Mouse (Mus musculus): ENCODE measurements at regions not wholly inside any gene's neighbourhood (a gene's known extent, or its start where the extent isn't known, plus 50 kb on each side); places are given as distances from the start of the nearest gene placed in this dataset.

DNA sequence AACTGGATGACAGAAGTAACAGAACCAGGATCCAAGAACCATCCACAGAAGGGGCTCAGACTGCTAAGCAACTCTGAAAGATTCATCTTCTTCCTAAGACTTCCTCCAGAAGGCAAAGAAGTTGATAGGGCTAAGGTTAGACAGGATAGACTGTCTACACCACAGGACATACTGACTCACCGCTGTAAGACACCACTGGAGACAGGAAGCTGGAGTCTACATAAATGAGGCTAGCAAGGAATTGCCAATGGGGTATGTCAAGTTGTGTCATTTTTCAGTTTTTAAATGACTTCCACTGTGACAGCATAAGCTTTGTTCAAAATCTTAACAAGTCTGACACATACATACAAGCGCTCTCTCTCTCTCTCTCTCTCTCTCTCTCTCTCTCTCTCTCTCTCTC is 645.4 kb upstream of the Gm10131 start:
- Histone ChIP-seq H3K27ac (ENCODE audit: low read depth, low read length) (no peak overlapping the region), H3K9me3 (ENCODE audit: low read length) (no peaks in the 10 kb centered on the region), H3K4me3 (ENCODE audit: low read depth, low read length) (no peak overlapping the region), H3K9ac (replicated peaks; ENCODE audit: low read length, poor library complexity, severe bottlenecking) (no peak overlapping the region), H3K27me3 (ENCODE audit: insufficient read depth, low read length) (no peaks in the 10 kb centered on the region), H3K4me2 (ENCODE audit: low read depth, low read length, poor library complexity, severe bottlenecking) (no peak overlapping the region), H3K36me3 (ENCODE audit: insufficient read depth, low read length) (no peaks in the 10 kb centered on the region), H3K4me1 (ENCODE audit: insufficient read depth, low read length) (no peaks in the 10 kb centered on the region)
- no peak for DNase-seq (ENCODE audit: low spot score)
- ATAC-seq (ENCODE audit: low FRiP score): no peak
- no peak for TF ChIP-seq CTCF (IDR thresholded peaks at IDR 0.05)
- 85% methylated on average over 2 of the region's 2 CpGs for WGBS

DNA sequence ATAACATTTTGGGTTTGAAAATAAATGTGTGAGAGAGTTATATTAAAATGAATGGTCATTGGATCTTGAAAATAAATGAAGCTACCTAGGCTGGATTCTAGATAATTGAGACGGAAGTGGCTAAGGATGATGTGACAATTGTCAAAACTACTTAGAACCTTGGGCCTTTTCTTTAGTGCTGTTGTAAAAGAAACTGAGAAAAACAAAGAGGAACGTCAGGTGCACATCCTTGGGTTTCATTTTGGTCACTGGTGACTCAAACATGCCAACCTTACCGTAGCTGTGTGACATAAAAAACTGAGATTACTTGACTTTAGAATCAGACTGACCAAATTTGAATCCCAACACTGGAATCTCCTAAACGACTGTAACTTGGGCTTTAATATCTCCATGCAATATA is 644.6 kb upstream of the Gm10131 start:
- no peaks in the 10 kb centered on the region for H3K9me3 ChIP-seq (ENCODE audit: low read length)
- H3K4me2 ChIP-seq (ENCODE audit: low read depth, low read length, poor library complexity, severe bottlenecking): no peak overlapping the region
- no peaks in the 10 kb centered on the region for H3K4me1 ChIP-seq (ENCODE audit: insufficient read depth, low read length)
- H3K27me3 ChIP-seq (ENCODE audit: insufficient read depth, low read length): no peaks in the 10 kb centered on the region
- ATAC-seq (ENCODE audit: low FRiP score) (no peak), DNase-seq (ENCODE audit: low spot score) (no peak)
- H3K36me3 ChIP-seq (ENCODE audit: insufficient read depth, low read length): no peaks in the 10 kb centered on the region
- H3K9ac ChIP-seq (replicated peaks; ENCODE audit: low read length, poor library complexity, severe bottlenecking): no peak overlapping the region
- no peak overlapping the region for H3K27ac ChIP-seq (ENCODE audit: low read depth, low read length)
- H3K4me3 ChIP-seq (ENCODE audit: low read depth, low read length): no peak overlapping the region
- no peak for TF ChIP-seq CTCF (IDR thresholded peaks at IDR 0.05)
- 91% methylated on average over 4 of the region's 4 CpGs for WGBS

DNA sequence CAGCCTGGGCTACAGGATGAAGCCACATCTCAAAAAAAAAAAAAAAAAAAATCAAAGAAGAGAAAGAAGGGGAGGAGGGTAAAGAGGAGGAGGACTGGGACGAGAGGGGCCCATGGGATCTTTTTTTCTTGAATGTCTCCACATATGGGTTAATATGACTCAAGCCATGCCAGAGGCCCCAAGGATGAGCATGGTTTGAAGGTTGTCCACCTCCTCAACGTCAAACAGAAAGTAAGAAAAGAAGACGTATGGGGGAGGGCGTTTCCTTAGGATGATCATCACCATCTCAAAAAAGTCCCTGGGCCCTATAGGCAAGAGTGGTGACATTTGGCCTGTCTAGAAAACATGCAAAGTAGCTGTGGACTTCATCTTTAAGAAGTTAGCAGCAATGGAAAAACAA is 643.9 kb upstream of the Gm10131 start:
- 83% methylated on average over 4 of the region's 4 CpGs for WGBS
- H3K27me3 ChIP-seq (ENCODE audit: insufficient read depth, low read length): no peaks in the 10 kb centered on the region
- no peak for DNase-seq (ENCODE audit: low spot score)
- no peak for ATAC-seq (ENCODE audit: low FRiP score)
- H3K9ac ChIP-seq (replicated peaks; ENCODE audit: low read length, poor library complexity, severe bottlenecking): no peak overlapping the region
- no peaks in the 10 kb centered on the region for H3K9me3 ChIP-seq (ENCODE audit: low read length)
- no peaks in the 10 kb centered on the region for H3K36me3 ChIP-seq (ENCODE audit: insufficient read depth, low read length)
- H3K4me2 ChIP-seq (ENCODE audit: low read depth, low read length, poor library complexity, severe bottlenecking): no peak overlapping the region
- no peak overlapping the region for H3K27ac ChIP-seq (ENCODE audit: low read depth, low read length)
- H3K4me3 ChIP-seq (ENCODE audit: low read depth, low read length): no peak overlapping the region
- no peaks in the 10 kb centered on the region for H3K4me1 ChIP-seq (ENCODE audit: insufficient read depth, low read length)
- no peak for TF ChIP-seq CTCF (IDR thresholded peaks at IDR 0.05)

DNA sequence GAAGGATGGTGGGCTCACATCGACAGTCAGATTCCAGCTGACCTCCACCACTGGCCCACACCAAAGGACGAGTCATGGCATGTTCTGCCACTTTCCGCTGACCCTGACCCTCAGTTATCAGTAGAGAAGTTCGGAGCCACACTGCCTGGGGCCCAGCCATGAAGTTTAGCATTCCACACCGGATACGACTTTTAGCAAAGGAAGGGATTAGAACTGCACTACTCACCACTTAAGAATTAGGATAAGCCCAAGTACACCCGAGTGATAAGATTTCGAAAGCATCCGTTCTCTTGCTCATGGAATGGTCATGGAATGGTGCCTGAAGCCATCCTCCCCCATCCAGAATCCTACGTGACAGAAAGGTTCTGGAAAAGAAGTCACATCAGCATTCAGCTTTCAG is 641.5 kb upstream of the Gm10131 start:
- no peaks in the 10 kb centered on the region for H3K9me3 ChIP-seq (ENCODE audit: low read length)
- H3K4me2 ChIP-seq (ENCODE audit: low read depth, low read length, poor library complexity, severe bottlenecking): no peak overlapping the region
- H3K4me1 ChIP-seq (ENCODE audit: insufficient read depth, low read length): no peaks in the 10 kb centered on the region
- 81% methylated on average over 10 of the region's 10 CpGs for WGBS
- H3K36me3 ChIP-seq (ENCODE audit: insufficient read depth, low read length): no peaks in the 10 kb centered on the region
- no peak overlapping the region for H3K27ac ChIP-seq (ENCODE audit: low read depth, low read length)
- no peaks in the 10 kb centered on the region for H3K27me3 ChIP-seq (ENCODE audit: insufficient read depth, low read length)
- DNase-seq (ENCODE audit: low spot score) (no peak), ATAC-seq (ENCODE audit: low FRiP score) (no peak)
- no peak overlapping the region for H3K9ac ChIP-seq (replicated peaks; ENCODE audit: low read length, poor library complexity, severe bottlenecking)
- no peak overlapping the region for H3K4me3 ChIP-seq (ENCODE audit: low read depth, low read length)
- no peak for TF ChIP-seq CTCF (IDR thresholded peaks at IDR 0.05)

DNA sequence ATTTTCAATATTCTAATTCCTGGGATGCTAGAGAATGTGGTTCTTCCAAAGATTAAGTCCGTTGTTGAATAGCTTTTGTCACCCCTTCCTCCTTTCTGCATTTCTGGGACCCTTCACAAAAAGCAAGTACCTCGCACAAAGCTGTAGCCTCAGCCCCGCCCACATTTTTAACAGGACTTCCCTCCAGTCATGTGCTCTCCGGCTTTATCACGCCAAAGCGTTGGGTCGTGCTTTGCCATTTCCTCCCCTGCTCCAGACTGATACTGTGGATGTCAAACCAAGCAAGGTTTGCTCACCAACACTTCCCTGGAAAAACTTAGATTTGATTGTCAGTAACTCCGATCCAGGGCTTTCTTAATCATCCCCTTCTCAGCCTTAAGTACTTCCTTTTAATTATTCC is 637.0 kb upstream of the Gm10131 start:
- Histone ChIP-seq H3K9ac (replicated peaks; ENCODE audit: low read length, poor library complexity, severe bottlenecking) (no peak overlapping the region), H3K4me2 (ENCODE audit: low read depth, low read length, poor library complexity, severe bottlenecking) (no peak overlapping the region), H3K27me3 (ENCODE audit: insufficient read depth, low read length) (no peaks in the 10 kb centered on the region), H3K27ac (ENCODE audit: low read depth, low read length) (no peak overlapping the region), H3K4me1 (ENCODE audit: insufficient read depth, low read length) (no peaks in the 10 kb centered on the region), H3K9me3 (ENCODE audit: low read length) (no peaks in the 10 kb centered on the region), H3K36me3 (ENCODE audit: insufficient read depth, low read length) (no peaks in the 10 kb centered on the region), H3K4me3 (ENCODE audit: low read depth, low read length) (no peak overlapping the region)
- DNase-seq (ENCODE audit: low spot score): no peak
- ATAC-seq (ENCODE audit: low FRiP score): no peak
- TF ChIP-seq CTCF (IDR thresholded peaks at IDR 0.05): no peak
- 69% methylated on average over 8 of the region's 8 CpGs for WGBS

DNA sequence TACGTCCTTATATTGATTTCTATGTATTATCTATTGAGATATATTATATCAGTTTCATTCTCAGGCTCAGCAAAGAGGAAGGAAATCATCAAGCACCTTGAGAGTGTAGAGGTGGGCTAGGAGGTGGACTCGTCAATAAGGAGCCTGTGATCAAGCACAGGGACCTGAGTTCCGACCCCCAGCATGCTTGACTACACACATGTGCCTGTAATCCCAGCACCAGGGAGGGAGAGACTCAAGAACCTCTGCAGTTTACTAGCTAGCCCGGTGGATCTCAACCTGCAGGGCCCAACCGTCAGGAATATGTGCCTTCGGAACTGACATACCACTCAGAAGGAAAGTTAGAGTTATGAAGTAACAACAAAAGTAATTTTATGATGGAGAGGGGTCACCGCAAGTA is 634.2 kb upstream of the Gm10131 start:
- TF ChIP-seq CTCF (IDR thresholded peaks at IDR 0.05): no peak
- no peak for ATAC-seq (ENCODE audit: low FRiP score)
- 94% methylated on average over 7 of the region's 7 CpGs for WGBS

DNA sequence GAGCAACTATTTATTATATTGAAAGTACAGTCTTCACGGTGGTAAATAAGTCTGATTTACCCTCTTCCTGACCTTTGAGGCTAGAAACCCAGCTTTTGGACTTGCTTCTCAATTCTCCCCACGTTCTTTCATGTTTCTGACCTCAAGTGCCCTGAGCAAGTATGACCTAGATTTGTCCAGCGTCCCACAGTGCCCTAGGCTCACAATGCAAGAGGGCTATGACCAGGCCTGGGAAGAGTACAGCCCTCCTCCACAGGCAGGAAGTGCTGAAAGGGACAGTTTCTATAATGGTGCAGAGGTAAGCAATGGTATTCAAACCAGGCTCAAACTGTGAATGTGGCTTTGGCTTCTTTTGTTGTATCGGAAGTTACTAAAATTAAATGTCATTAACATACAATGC is 633.1 kb upstream of the Gm10131 start:
- TF ChIP-seq CTCF (IDR thresholded peaks at IDR 0.05): no peak
- Histone ChIP-seq H3K9ac (replicated peaks; ENCODE audit: low read length, poor library complexity, severe bottlenecking) (no peak overlapping the region), H3K27ac (ENCODE audit: low read depth, low read length) (no peak overlapping the region), H3K4me3 (ENCODE audit: low read depth, low read length) (no peak overlapping the region), H3K27me3 (ENCODE audit: insufficient read depth, low read length) (no peaks in the 10 kb centered on the region), H3K9me3 (ENCODE audit: low read length) (no peaks in the 10 kb centered on the region), H3K4me2 (ENCODE audit: low read depth, low read length, poor library complexity, severe bottlenecking) (no peak overlapping the region), H3K36me3 (ENCODE audit: insufficient read depth, low read length) (no peaks in the 10 kb centered on the region), H3K4me1 (ENCODE audit: insufficient read depth, low read length) (no peaks in the 10 kb centered on the region)
- ATAC-seq (ENCODE audit: low FRiP score) (no peak), DNase-seq (ENCODE audit: low spot score) (no peak)
- 65% methylated on average over 4 of the region's 4 CpGs for WGBS

More for the DNA sequence above, 634.2 kb upstream of the Gm10131 start:
- no peak overlapping the region for H3K4me3 ChIP-seq (ENCODE audit: low read depth, low read length)
- no peak overlapping the region for H3K4me2 ChIP-seq (ENCODE audit: low read depth, low read length, poor library complexity, severe bottlenecking)
- H3K9me3 ChIP-seq (ENCODE audit: low read length): no peaks in the 10 kb centered on the region
- H3K36me3 ChIP-seq (ENCODE audit: insufficient read depth, low read length): no peaks in the 10 kb centered on the region
- H3K27me3 ChIP-seq (ENCODE audit: insufficient read depth, low read length): no peaks in the 10 kb centered on the region
- no peaks in the 10 kb centered on the region for H3K4me1 ChIP-seq (ENCODE audit: insufficient read depth, low read length)
- DNase-seq (ENCODE audit: low spot score): no peak
- no peak overlapping the region for H3K27ac ChIP-seq (ENCODE audit: low read depth, low read length)
- no peak overlapping the region for H3K9ac ChIP-seq (replicated peaks; ENCODE audit: low read length, poor library complexity, severe bottlenecking)
